Mouse (Mus musculus): ENCODE results near the gene Lrcol1. TPM values are rescaled to one million over a fixed set of nuclear protein-coding genes. Genes with fewer than 3 reads are reported as not detected.

Gene Lrcol1
- polyA plus RNA-seq, 2 experiments from 2014 or later = not detected

- no peak for ATAC-seq
These were observed 42.1 kb downstream of the Lrcol1 start for GRCm38 (mm10) chr5:110386371-110387330.

GRCm38 (mm10) chr5:110387332-110387731 lies 42.8 kb downstream of the Lrcol1 start:
- ATAC-seq = no peak

- no peak for ATAC-seq
These were observed 46.1 kb downstream of the Lrcol1 start for GRCm38 (mm10) chr5:110390631-110391030.

GRCm38 (mm10) chr5:110392727-110393126 lies 48.2 kb downstream of the Lrcol1 start:
- no peak for ATAC-seq

DNA sequence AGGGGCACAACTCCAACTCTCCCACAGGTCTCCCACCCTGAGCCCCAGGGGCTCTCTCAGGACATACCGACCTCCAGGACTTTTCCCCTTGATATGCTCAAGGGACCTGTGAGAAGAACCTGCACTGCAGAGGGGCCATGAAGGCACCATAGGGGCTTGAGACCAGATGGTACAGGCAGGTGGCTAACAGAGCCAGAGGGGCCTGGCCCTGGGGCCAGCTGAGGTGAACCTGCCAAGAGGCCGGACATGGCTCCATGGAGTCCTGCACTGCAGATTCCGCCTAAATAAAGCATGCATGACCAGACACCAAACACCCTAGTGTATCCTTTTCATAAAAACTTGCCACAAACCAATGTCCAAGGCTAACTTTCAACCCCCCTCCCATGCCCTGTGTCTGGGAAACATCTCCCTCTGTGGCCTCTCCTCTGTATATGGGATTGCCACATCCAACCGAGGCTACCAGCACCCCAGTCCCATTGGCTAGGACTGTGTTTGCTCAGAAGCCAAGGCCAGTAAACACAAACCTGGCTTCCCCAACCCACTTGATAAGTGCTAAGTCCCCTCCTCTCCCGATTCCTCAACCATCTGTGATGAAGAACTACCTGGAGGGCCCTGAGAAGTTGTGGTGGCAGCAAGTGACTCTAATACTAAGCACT lies 50.6 kb downstream of the Lrcol1 start:
- ATAC-seq = no peak

GRCm38 (mm10) chr5:110401101-110401500 lies 56.6 kb downstream of the Lrcol1 start:
- no peak for ATAC-seq

DNA sequence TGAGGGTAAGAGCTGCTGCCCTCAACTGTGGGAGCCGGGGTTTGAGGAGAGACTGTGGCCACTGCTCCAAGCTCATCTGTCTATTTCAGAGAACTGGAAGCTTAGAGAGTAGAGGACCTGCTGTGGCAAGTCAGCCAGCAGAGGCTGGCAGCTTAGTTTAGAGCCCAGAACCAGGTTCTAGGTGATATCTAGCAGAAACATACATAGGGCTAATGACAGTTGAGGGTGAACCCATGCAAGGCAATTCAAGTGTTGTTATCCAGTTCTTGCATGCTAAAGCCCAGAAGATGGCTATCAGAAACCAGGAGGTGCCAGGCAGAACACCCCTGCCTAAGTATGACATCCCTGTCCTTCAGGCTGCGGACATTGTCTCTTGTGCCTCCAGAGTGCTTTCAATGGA lies 58.0 kb downstream of the Lrcol1 start:
- ATAC-seq = no peak

DNA sequence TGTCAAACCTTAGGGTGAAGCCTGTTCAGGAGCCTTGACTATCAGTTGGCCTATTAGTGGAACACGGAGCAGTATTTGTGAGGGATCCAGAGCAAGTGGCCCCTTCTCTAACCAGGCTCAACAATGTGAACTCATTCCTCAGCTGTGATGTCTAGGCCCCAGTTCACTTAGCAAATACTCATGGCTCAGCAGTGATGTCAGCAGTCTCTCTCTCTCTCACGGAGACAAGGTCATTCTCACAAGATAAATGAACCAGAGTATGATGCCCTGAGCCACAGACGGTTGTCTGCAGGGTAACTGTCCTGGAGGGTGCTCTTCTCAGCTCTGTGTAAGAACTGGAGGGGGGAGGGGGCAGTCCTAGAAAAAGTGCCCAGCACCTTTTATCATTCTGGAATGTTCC lies 59.4 kb downstream of the Lrcol1 start:
- no peak for ATAC-seq

Other genes starting within 250 kb of the Lrcol1 start
- gene Plcxd1, start 244.8 kb upstream of the Lrcol1 start, polyA plus RNA-seq (2017; shearing (Covaris generic)) = 1 to 10 TPM in 1 of 2 experiments, under 1 TPM in 1; 0.63 to 1.6 TPM
- gene Gtpbp6, start 236.5 kb upstream of the Lrcol1 start, polyA plus RNA-seq (2017; shearing (Covaris generic)) = 10 to 100 TPM; 11.6 to 11.7 TPM
- gene Zfp605, start 234.6 kb upstream of the Lrcol1 start, polyA plus RNA-seq (2017; shearing (Covaris generic)) = 1 to 10 TPM; 3.5 to 4.6 TPM
- gene Chfr, start 208.9 kb upstream of the Lrcol1 start, polyA plus RNA-seq (2017; shearing (Covaris generic)) = 10 to 100 TPM; 35.7 to 50.7 TPM
- gene Golga3, start 168.0 kb upstream of the Lrcol1 start, polyA plus RNA-seq (2017; shearing (Covaris generic)) = 10 to 100 TPM; 18.0 to 20.7 TPM
- 10 to 100 TPM; 13.8 to 18.3 TPM for gene Ankle2, start 113.7 kb upstream of the Lrcol1 start, polyA plus RNA-seq (2017; shearing (Covaris generic))
- 10 to 100 TPM; 28.0 to 30.1 TPM for gene Pgam5, start 74.8 kb upstream of the Lrcol1 start, polyA plus RNA-seq (2017; shearing (Covaris generic))
- 1 to 10 TPM; 3.3 to 3.8 TPM for gene Pxmp2, start 58.5 kb upstream of the Lrcol1 start, polyA plus RNA-seq (2017; shearing (Covaris generic))
- gene Pole, start 58.4 kb upstream of the Lrcol1 start, polyA plus RNA-seq (2017; shearing (Covaris generic)) = 10 to 100 TPM in 1 of 2 experiments, 1 to 10 TPM in 1; 7.5 to 12.4 TPM
- not detected for gene P2rx2, start 1.5 kb upstream of the Lrcol1 start, polyA plus RNA-seq (2017; shearing (Covaris generic))
- 1 to 10 TPM; 5.1 to 5.8 TPM for gene Fbrsl1, start 103.8 kb downstream of the Lrcol1 start, polyA plus RNA-seq (2017; shearing (Covaris generic))
- 1 to 10 TPM; 3.1 to 4.0 TPM for gene Galnt9, start 199.6 kb downstream of the Lrcol1 start, polyA plus RNA-seq (2017; shearing (Covaris generic))